Comparison of ENCODE assay signal across 8 mouse cellular contexts in the genomic region with DNA sequence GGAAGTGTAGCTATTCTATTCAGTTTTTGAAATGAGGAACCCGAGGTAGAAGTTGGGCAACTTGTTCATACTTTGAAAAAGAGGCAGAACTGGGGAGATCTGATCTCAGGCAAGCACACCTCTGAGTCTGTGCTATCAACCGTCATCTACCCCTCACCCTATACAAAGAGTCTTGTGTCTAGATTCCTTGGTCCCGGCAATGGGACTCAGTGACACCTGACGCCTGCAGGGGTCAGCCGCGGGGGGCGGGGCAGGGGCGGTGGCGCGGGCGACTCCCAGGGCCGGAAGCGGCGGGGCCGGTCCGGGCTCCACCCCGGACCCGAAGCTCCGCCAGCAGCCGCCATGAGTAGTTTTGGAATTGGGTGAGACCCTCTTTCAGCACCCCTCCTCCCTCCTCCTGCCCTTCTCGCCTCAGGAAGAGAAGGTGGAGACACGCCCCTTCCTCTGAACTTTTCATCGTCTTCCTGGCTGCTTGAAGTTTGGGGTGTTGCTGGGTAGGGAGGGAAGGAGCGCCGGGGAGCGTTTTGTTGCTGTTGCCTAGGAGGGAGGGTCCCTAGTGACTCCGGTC. TPM values are rescaled to one million over a fixed set of nuclear protein-coding genes. Genes with fewer than 3 reads are reported as not detected.
DNase-seq lines count a peak whose midpoint lies in the region; ATAC-seq and TF ChIP-seq lines count a peak whose summit lies in the region.

No protein-coding gene starts in this region.

- peak overlapping the region; percentile 73 for H3K4me3 ChIP-seq in bone marrow, adult 2 months (replicated peaks; ENCODE audit: control insufficient read depth, low read depth, low read length)
- H3K4me3 ChIP-seq in kidney, adult 2 months (ENCODE audit: insufficient read depth, low read depth, low read length), result peak overlapping the region; percentile 84
- H3K4me3 ChIP-seq in lung, postnatal 0 days (ENCODE audit: low read depth, low read length), result peak overlapping the region; percentile 54

- peak overlapping the region; percentile 46 for H3K9ac ChIP-seq in lung, postnatal 0 days (replicated peaks; ENCODE audit: low read depth)

- no peak for TF ChIP-seq CTCF in bone marrow, adult 2 months (IDR thresholded peaks at IDR 0.05; ENCODE audit: control insufficient read depth, insufficient read depth, low read length)
- TF ChIP-seq CTCF in kidney, adult 2 months (conservative IDR thresholded peaks at IDR 0.05; ENCODE audit: insufficient read depth, insufficient read length, low read depth, low read length), result no peak
- TF ChIP-seq CTCF in lung, postnatal 0 days (IDR thresholded peaks at IDR 0.05), result 0 out of 2 replicates have a peak, but pooled peaks have one; percentile 7

- no peaks in the 10 kb centered on the region; the same call in none of the 2 replicates for H3K27me3 ChIP-seq in kidney, adult 2 months (replicated peaks; ENCODE audit: control insufficient read depth, insufficient read depth, low read length)
- peaks cover 34% of the 10 kb centered on the region for H3K27me3 ChIP-seq in lung, postnatal 0 days (replicated peaks; ENCODE audit: insufficient read depth, low read length)

- no peaks in the 10 kb centered on the region for H3K36me3 ChIP-seq in kidney, adult 2 months (ENCODE audit: control insufficient read depth, insufficient read depth, low read length)
- 0 out of 2 replicates have a peak, but pooled peaks cover 2% of the 10 kb centered on the region for H3K36me3 ChIP-seq in lung, postnatal 0 days (ENCODE audit: insufficient read depth, low read length)

- under 1% methylated on average over 27 of the region's 27 CpGs for WGBS in bone marrow, adult 2 months
- under 1% methylated on average over 27 of the region's 27 CpGs for WGBS in kidney, adult 2 months
- 2% methylated on average over 27 of the region's 27 CpGs for WGBS in lung, postnatal 0 days

- no peak for TF ChIP-seq EP300 in lung, postnatal 0 days (IDR thresholded peaks at IDR 0.05)

- no peaks in the 10 kb centered on the region for H3K9me3 ChIP-seq in lung, postnatal 0 days (ENCODE audit: low read length)

- DNase-seq in ES-CJ7 (ENCODE audit: low read depth, low spot score), result peak; percentile 85
- peak; percentile 34 to 53 for DNase-seq in heart, adult 9 months (ENCODE audit: low spot score in 2 of 2)
- DNase-seq in kidney, adult 2 months, result peak; percentile 63
- DNase-seq in lung, postnatal 0 days (ENCODE audit: low spot score), result peak; percentile 68
- peak; percentile 69 for DNase-seq in retina, postnatal 1 day
- no peak for DNase-seq in right cerebral cortex, postnatal 14 days
- DNase-seq in right cerebral cortex, adult 2 months (ENCODE audit: low spot score in 2 of 2), result no peak

- H3K4me1 ChIP-seq in bone marrow, adult 2 months (ENCODE audit: control insufficient read depth, insufficient read depth, low read length), result peaks cover 3% of the 10 kb centered on the region; the same call in 1 of the 2 replicates
- H3K4me1 ChIP-seq in kidney, adult 2 months (ENCODE audit: control insufficient read depth, insufficient read depth, low read length), result peaks cover 13% of the 10 kb centered on the region
- H3K4me1 ChIP-seq in lung, postnatal 0 days (ENCODE audit: insufficient read depth, low read depth, low read length), result peaks cover 16% of the 10 kb centered on the region; the same call in 1 of the 2 replicates

- H3K27ac ChIP-seq in bone marrow, adult 2 months (ENCODE audit: control insufficient read depth, insufficient read depth, low read depth, low read length, poor library complexity), result peak overlapping the region; percentile 86
- 0 out of 2 replicates have a peak overlapping the region, but pooled peaks have one; percentile 8 for H3K27ac ChIP-seq in kidney, adult 2 months (ENCODE audit: insufficient read depth, low read depth, low read length)
- peak overlapping the region; percentile 77 for H3K27ac ChIP-seq in lung, postnatal 0 days (ENCODE audit: low read length)

- no peak for TF ChIP-seq POLR2A in bone marrow, adult 2 months (IDR thresholded peaks at IDR 0.05; ENCODE audit: borderline replicate concordance, control insufficient read depth, low read depth, low read length)
- TF ChIP-seq POLR2A in kidney, adult 2 months (IDR thresholded peaks at IDR 0.05; ENCODE audit: low read depth, low read length), result no peak

- peak overlapping the region; percentile 79 for H3K4me2 ChIP-seq in lung, postnatal 0 days (replicated peaks; ENCODE audit: low read depth, low read length)

- peak; percentile 75 for ATAC-seq in lung, postnatal 0 days

RNA-seq across cellular contexts. Expression of gene Eml2, which starts 4.7 kb away (rescaled TPM):
- polyA plus RNA-seq in bone marrow, adult 2 months (2011; ENCODE audit: insufficient read depth, insufficient read length, low replicate concordance, missing spikeins), result 14.2 and 33.1 TPM in 2 replicates
- 38.8 and 39.0 TPM in 2 replicates for polyA plus RNA-seq in kidney, adult 2 months (2012; rRNA removed)
- polyA plus RNA-seq in lung, postnatal 0 days (2015; fragmentation: Nextera tagmentation; extraction: Ambion mirVana), result 17.9 and 21.7 TPM in 2 replicates

RNA-seq across cellular contexts. Expression of gene Gipr, which starts 15.0 kb away (rescaled TPM):
- polyA plus RNA-seq in bone marrow, adult 2 months (2011; ENCODE audit: insufficient read depth, insufficient read length, low replicate concordance, missing spikeins), result 0.62 and 0.79 TPM in 2 replicates
- 0.13 and 0.20 TPM in 2 replicates for polyA plus RNA-seq in kidney, adult 2 months (2012; rRNA removed)
- polyA plus RNA-seq in lung, postnatal 0 days (2015; fragmentation: Nextera tagmentation; extraction: Ambion mirVana), result 0.80 and 1.0 TPM in 2 replicates

RNA-seq across cellular contexts. Expression of gene Gpr4, which starts 31.4 kb away (rescaled TPM):
- 0.34 and 0.70 TPM in 2 replicates for polyA plus RNA-seq in bone marrow, adult 2 months (2011; ENCODE audit: insufficient read depth, insufficient read length, low replicate concordance, missing spikeins)
- polyA plus RNA-seq in kidney, adult 2 months (2012; rRNA removed), result 10.1 and 10.8 TPM in 2 replicates
- polyA plus RNA-seq in lung, postnatal 0 days (2015; fragmentation: Nextera tagmentation; extraction: Ambion mirVana), result 2.7 and 3.1 TPM in 2 replicates

RNA-seq across cellular contexts. Expression of gene Snrpd2, which starts 31.4 kb away (rescaled TPM):
- 56.3 and 58.6 TPM in 2 replicates for polyA plus RNA-seq in bone marrow, adult 2 months (2011; ENCODE audit: insufficient read depth, insufficient read length, low replicate concordance, missing spikeins)
- polyA plus RNA-seq in kidney, adult 2 months (2012; rRNA removed), result 34.8 and 42.2 TPM in 2 replicates
- polyA plus RNA-seq in lung, postnatal 0 days (2015; fragmentation: Nextera tagmentation; extraction: Ambion mirVana), result 63.2 and 65.2 TPM in 2 replicates

RNA-seq across cellular contexts. Expression of gene Qpctl, which starts 31.9 kb away (rescaled TPM):
- 3.6 and 6.8 TPM in 2 replicates for polyA plus RNA-seq in bone marrow, adult 2 months (2011; ENCODE audit: insufficient read depth, insufficient read length, low replicate concordance, missing spikeins)
- polyA plus RNA-seq in kidney, adult 2 months (2012; rRNA removed), result 11.9 and 12.1 TPM in 2 replicates
- polyA plus RNA-seq in lung, postnatal 0 days (2015; fragmentation: Nextera tagmentation; extraction: Ambion mirVana), result 14.1 and 14.5 TPM in 2 replicates

Comparison
In these comparisons a context has a peak if more than half of its experiments do, and no peak if none do; other contexts are left out.
1. DNase-seq: peak in ES-CJ7 (single experiment), heart, adult 9 months (2 of 2), kidney, adult 2 months (single experiment), lung, postnatal 0 days (single experiment) and retina, postnatal 1 day (single experiment); none in right cerebral cortex, postnatal 14 days (single experiment) and right cerebral cortex, adult 2 months (0 of 2).
2. H3K27ac ChIP-seq: peak in every context shown above with its lines; median percentile 86 in bone marrow, adult 2 months; 77 in lung, postnatal 0 days; 8 in kidney, adult 2 months.
3. Peak in every context shown above with its lines, with median percentiles within 50 percentile points of each other: H3K4me3 ChIP-seq.